Mouse (Mus musculus) layer of hippocampus, postnatal 36 days (tissue): ENCODE measurements around the gene Tpo. TPM values are rescaled to one million over a fixed set of nuclear protein-coding genes. Genes with fewer than 3 reads are reported as not detected.

Experiments used
- DNase-seq, 2 experiments: peaks; one replicate each; pipeline ENCODE4 v3.0.0; 2022
- total RNA-seq, 2 experiments: library from RNA; stranded (reverse); gene quantifications; 2 replicates each; pipeline ENCODE4 v1.2.3; 2021

Gene Tpo
- total RNA-seq, 2 experiments from 2014 or later = 0.10 to 0.23 TPM

- no peak for DNase-seq
Measured at GRCm38 (mm10) chr12:30015501-30015900, 116.9 kb downstream of the Tpo start.

GRCm38 (mm10) chr12:30008741-30009140 is 123.7 kb downstream of the Tpo start:
- no peak for DNase-seq

- DNase-seq = no peak
Measured at GRCm38 (mm10) chr12:30006586-30006985, 125.8 kb downstream of the Tpo start.

Other genes with a start within 250 kb of the Tpo start
- 10 to 100 TPM; 63.9 to 69.6 TPM for gene Pxdn, start 195.0 kb downstream of the Tpo start, total RNA-seq
- 1 to 10 TPM; 3.4 to 5.9 TPM for gene Sntg2, start 240.8 kb upstream of the Tpo start, total RNA-seq